In the genomic region with DNA sequence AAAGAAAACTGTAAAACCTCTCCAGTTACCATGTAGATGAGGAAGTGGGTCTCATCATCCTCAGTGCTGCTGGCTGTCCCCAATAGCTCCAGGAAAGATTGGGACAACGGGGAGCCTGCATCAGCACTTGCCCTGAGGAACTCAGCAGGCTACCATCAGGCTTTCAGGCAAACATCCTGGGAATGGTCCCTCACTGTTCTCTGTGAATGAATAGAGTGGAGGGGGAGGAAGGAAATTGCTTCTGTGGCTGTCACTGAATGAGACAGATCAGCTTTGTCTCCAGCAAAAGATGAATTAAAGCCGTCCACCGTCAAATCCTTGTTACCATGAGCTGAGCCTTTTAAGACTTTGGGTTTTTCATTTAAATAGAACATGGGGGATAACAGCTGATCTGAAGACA, we compare ENCODE assay signal across 15 mouse cellular contexts.
DNase-seq lines count a peak whose midpoint lies in the region; ATAC-seq and TF ChIP-seq lines count a peak whose summit lies in the region.
"Had no signal": no experiment of that assay in that cellular context is flagged by ENCODE, and none has a peak within 500 bp of the region (broad histone marks: within the 10 kb centered on the region; RNA-seq: fewer than 3 reads in every experiment).

No protein-coding gene starts in this region.

- H3K4me3 ChIP-seq in kidney, postnatal 0 days (replicated peaks; ENCODE audit: low read depth, low read length), result no peak overlapping the region
- H3K4me3 ChIP-seq in hindbrain, embryonic 13.5 days, result no peak overlapping the region
- H3K4me3 ChIP-seq in midbrain, embryonic 15.5 days, result no peak overlapping the region
- H3K4me3 ChIP-seq: embryonic facial prominence, embryonic 13.5 days; limb, embryonic 10.5 days had no signal

- TF ChIP-seq CTCF in kidney, postnatal 0 days (IDR thresholded peaks at IDR 0.05; ENCODE audit: low read depth), result no peak

- no peaks in the 10 kb centered on the region for H3K36me3 ChIP-seq in kidney, postnatal 0 days (ENCODE audit: insufficient read depth, low read length)
- H3K36me3 ChIP-seq in hindbrain, embryonic 13.5 days, result no peaks in the 10 kb centered on the region
- H3K36me3 ChIP-seq in midbrain, embryonic 15.5 days (replicated peaks), result no peaks in the 10 kb centered on the region
- H3K36me3 ChIP-seq: embryonic facial prominence, embryonic 13.5 days; G1E; limb, embryonic 10.5 days had no signal

- DNase-seq in kidney, postnatal 0 days (ENCODE audit: low spot score), result peak; percentile 4
- no peak for DNase-seq in kidney, adult 18-20 months
- peak; percentile 19 for DNase-seq in embryo, embryonic 9.5 days (ENCODE audit: extremely low spot score)
- no peak for DNase-seq in frontal cortex, postnatal 10 days (ENCODE audit: low spot score in 2 of 2)
- no peak for DNase-seq in layer of hippocampus, postnatal 14 days (ENCODE audit: low spot score in 2 of 2)
- DNase-seq: gastrocnemius, postnatal 36 days; kidney, postnatal 4 days; layer of hippocampus, postnatal 36 days had no signal

- no peak overlapping the region for H3K27ac ChIP-seq in kidney, postnatal 0 days
- H3K27ac ChIP-seq in hindbrain, embryonic 13.5 days, result peak overlapping the region; percentile 31; the same call in 1 of the 2 replicates
- H3K27ac ChIP-seq in midbrain, embryonic 15.5 days, result peak overlapping the region; percentile 8; the same call in 1 of the 2 replicates
- H3K27ac ChIP-seq: embryonic facial prominence, embryonic 13.5 days; limb, embryonic 10.5 days; macrophage had no signal

- H3K9ac ChIP-seq in kidney, postnatal 0 days (ENCODE audit: low read depth, low read length), result no peak overlapping the region
- no peak overlapping the region for H3K9ac ChIP-seq in hindbrain, embryonic 13.5 days
- H3K9ac ChIP-seq in midbrain, embryonic 15.5 days, result no peak overlapping the region
- H3K9ac ChIP-seq: embryonic facial prominence, embryonic 13.5 days had no signal

- H3K4me2 ChIP-seq in kidney, postnatal 0 days (ENCODE audit: low read length), result no peak overlapping the region
- H3K4me2 ChIP-seq in hindbrain, embryonic 13.5 days, result no peak overlapping the region
- no peak overlapping the region for H3K4me2 ChIP-seq in midbrain, embryonic 15.5 days
- H3K4me2 ChIP-seq: embryonic facial prominence, embryonic 13.5 days had no signal

- no peak for ATAC-seq in kidney, postnatal 0 days (replicated peaks; ENCODE audit: low FRiP score, low read depth)
- peak; percentile 61 for ATAC-seq in hindbrain, embryonic 13.5 days (ENCODE audit: low FRiP score)
- 0 out of 2 replicates have a peak, but pooled peaks have one; percentile 45 for ATAC-seq in midbrain, embryonic 15.5 days (replicated peaks)
- no peak for ATAC-seq in granulocyte monocyte progenitor cell, adult 5-6 weeks (replicated peaks; ENCODE audit: poor library complexity, severe bottlenecking)

- no peaks in the 10 kb centered on the region for H3K27me3 ChIP-seq in kidney, postnatal 0 days (ENCODE audit: insufficient read depth, low read length)
- no peaks in the 10 kb centered on the region for H3K27me3 ChIP-seq in hindbrain, embryonic 13.5 days
- no peaks in the 10 kb centered on the region for H3K27me3 ChIP-seq in midbrain, embryonic 15.5 days (replicated peaks)
- H3K27me3 ChIP-seq: embryonic facial prominence, embryonic 13.5 days had no signal

- no peaks in the 10 kb centered on the region for H3K9me3 ChIP-seq in kidney, postnatal 0 days (replicated peaks; ENCODE audit: low read length)
- H3K9me3 ChIP-seq in hindbrain, embryonic 13.5 days, result no peaks in the 10 kb centered on the region
- H3K9me3 ChIP-seq in midbrain, embryonic 15.5 days, result no peaks in the 10 kb centered on the region
- H3K9me3 ChIP-seq: embryonic facial prominence, embryonic 13.5 days; G1E; limb, embryonic 10.5 days had no signal

- H3K4me1 ChIP-seq in kidney, postnatal 0 days (replicated peaks; ENCODE audit: insufficient read depth, low read length), result no peaks in the 10 kb centered on the region
- H3K4me1 ChIP-seq in hindbrain, embryonic 13.5 days (replicated peaks), result peaks cover 35% of the 10 kb centered on the region
- H3K4me1 ChIP-seq in midbrain, embryonic 15.5 days, result peaks cover 9% of the 10 kb centered on the region
- H3K4me1 ChIP-seq: limb, embryonic 10.5 days had no signal

- WGBS in kidney, postnatal 0 days, result 16% methylated on average over 3 of the region's 3 CpGs
- 3% methylated on average over 3 of the region's 3 CpGs for WGBS in hindbrain, embryonic 13.5 days
- WGBS in midbrain, embryonic 15.5 days, result 4% methylated on average over 3 of the region's 3 CpGs

Comparison
In these comparisons a context has a peak if more than half of its experiments do, and no peak if none do; other contexts are left out.
1. DNase-seq: peak in kidney, postnatal 0 days (single experiment) and embryo, embryonic 9.5 days (single experiment); none in kidney, adult 18-20 months (single experiment), frontal cortex, postnatal 10 days (0 of 2) and layer of hippocampus, postnatal 14 days (0 of 2).
2. ATAC-seq: peak in hindbrain, embryonic 13.5 days (single experiment) and midbrain, embryonic 15.5 days (single experiment); none in kidney, postnatal 0 days (single experiment) and granulocyte monocyte progenitor cell, adult 5-6 weeks (single experiment).